Mouse (Mus musculus) lung, adult 2 months (tissue): ENCODE measurements around the gene Lrrc25.

Experiments used
- CTCF ChIP-seq: fragments of 200-500 bp; IDR thresholded peaks from 2 replicates; pipeline ENCODE4 v1.5.1; 2011; ENCODE audit warnings: mild to moderate bottlenecking, low read length, control low read depth; ENCODE audit not compliant: insufficient read depth
- POLR2A ChIP-seq: fragments of 200-500 bp; IDR thresholded peaks from 2 replicates; pipeline ENCODE4 v1.6.1; 2011; ENCODE audit warnings: low read depth, mild to moderate bottlenecking, control low read depth, low read length, borderline replicate concordance; ENCODE audit errors: extremely low read depth

DNA sequence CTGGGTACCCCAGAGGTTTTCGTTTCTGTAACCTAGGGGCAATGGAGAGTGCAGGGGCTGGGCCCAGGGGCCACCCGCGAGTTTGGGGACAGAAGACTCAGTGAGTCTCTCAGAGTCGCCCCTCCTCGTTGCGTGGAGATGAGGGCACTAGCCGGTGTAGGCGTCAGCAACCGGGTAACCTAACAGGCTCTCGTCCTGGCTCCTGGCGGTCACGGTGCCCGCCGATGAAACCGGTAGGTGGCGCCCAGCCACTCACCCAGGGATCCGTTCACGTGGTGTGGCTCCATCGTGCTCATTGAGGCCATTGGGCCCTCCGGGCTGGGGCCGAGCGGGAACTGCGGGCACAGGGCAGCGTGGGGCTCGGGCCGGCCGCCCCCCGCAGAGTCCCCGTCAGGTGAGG, 17.7 kb upstream of the Lrrc25 start:
- TF ChIP-seq CTCF (peak; percentile 49), POLR2A (no peak)
